Mouse (Mus musculus) liver, postnatal 0 days (tissue): ENCODE data around the gene Gm20388.

Experiments used
- CTCF ChIP-seq: sonication (generic); IDR thresholded peaks from 2 replicates; pipeline ENCODE4 v1.5.1; 2016; ENCODE audit warnings: antibody characterized with exemption, low read depth
- EP300 ChIP-seq: IDR thresholded peaks from 2 replicates; pipeline ENCODE4 v1.6.1; 2016; ENCODE audit warnings: antibody characterized with exemption, low read depth, mild to moderate bottlenecking

DNA sequence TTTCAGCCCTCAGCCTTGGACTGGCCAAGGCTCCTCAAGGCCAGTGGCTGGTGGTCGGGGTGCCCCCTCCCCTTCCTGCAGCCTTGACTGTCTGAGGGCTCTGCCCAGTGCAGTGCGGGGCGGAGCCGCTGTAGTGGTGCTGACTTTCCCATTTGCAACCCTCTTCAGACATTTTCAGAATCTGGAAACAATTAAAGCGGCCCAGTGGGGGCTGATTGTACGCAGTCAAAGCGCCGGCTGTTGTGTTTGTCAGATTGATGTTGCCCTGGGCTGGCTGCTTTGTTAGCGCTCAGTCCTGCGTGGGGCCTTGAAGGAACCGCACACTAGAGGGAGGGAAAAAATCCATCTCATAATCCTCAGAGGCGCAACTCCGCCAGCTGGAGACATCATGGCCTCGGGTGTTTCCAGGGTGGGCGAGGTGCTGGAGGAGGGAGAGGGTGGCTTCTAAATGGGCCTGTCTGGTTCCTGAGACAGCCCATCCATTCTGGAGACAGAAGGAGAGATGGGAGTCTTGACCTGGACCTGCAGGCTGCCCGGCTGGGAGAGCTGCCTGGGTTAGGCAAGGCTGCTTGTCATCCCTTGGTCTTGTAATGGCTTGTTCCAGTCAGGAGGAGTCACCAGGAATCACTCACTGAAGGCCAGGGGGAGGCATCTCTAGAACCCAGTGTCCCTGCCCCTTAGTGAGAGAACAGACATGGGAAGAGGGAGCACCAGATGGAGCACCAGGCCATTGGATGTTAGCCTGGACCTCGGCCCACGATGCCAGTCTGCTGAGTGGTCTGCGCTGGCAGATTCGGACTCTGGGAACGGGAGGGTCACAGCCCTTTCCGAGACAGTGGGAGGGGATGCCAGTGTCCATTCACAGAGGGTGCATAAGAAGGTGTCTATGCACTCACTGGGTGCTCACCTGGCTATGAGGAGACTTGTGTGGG is 388.2 kb downstream of the Gm20388 start:
- TF ChIP-seq CTCF (no peak), EP300 (no peak)
